Mouse (Mus musculus): ENCODE measurements at regions not wholly inside any gene's neighbourhood (a gene's known extent, or its start where the extent isn't known, plus 50 kb on each side); places are given as distances from the start of the nearest gene placed in this dataset.

GRCm38 (mm10) chr15:63724543-63725186 lies 120.3 kb downstream of the Gsdmc2 start:
- no peak for DNase-seq

- DNase-seq, result peak; percentile 19 to 25
Measured at GRCm38 (mm10) chr15:63722991-63723390, 122.0 kb downstream of the Gsdmc2 start.

DNA sequence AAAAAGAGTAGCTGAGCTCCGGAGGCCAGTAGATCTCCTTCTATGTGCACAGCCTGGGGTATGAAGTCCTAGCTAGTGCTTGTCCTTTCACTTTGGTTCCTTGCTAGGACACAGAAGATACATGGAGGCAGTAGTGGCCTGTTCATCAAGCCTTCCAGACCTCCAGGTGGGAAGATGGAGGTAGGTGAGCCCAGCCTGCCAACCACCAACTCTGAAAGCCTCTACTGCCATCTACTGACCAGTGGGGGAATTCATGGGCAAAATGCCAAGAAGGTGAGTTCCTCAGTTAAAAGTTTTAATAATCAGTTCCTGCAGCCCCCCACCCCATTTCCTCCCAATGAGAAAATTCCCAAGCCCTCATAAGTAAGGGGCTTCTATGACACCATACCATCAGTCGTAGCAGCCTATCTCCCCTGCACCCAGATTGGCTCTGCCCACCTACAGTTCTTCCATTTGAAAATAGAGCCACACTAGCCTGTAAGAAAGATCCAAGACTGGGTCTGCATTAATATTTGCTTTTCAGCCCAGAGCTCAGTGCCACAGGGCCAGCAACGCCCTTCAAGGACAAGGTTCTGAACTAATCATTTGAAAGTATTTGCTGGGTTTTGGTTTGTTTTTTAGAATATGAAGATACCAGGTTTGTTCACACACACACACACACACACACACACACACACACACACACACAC lies 123.2 kb downstream of the Gsdmc2 start:
- peak; percentile 9 to 61 for DNase-seq

DNA sequence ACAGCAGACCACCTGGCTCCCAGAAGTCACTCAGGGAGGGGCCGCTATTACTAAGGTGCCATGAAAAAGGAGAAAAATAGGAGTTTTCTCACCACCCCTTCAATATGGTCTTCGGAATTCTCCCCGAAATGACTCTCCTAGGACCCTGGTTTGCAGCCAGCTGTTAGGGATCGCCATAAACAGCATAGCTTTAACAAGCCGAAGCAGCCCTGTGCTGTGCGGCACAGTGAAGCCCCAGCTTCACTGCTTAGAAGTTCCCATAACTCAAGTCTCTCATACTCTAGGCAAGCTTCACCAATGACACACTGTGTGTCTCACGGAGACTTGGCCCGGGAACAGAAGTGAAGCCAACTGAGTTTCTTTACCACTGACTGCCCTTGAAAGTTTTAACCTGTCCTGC lies 127.2 kb downstream of the Gsdmc2 start:
- DNase-seq, result no peak

DNA sequence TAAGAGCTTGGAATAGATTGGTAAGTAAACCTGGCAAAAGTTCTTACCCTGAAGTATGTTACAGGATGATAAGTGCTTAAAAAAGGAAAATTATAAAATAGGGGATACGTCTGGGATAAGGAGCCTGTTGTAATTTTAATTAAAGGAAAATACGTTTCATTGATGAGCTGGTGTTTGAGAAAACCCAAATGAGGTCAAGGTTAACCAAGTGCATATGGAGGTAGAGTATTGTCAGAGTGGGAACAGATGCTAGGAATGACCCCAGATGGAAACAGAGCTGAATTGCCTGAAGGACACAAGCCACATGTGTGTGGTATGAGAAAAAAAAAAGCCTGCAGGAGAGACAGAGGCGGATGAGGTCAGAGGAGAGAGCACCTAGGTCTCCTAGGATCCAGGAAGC lies 131.3 kb downstream of the Gsdmc2 start:
- DNase-seq, result no peak

GRCm38 (mm10) chr15:63710381-63710780 lies 134.6 kb downstream of the Gsdmc2 start:
- DNase-seq, result no peak

DNA sequence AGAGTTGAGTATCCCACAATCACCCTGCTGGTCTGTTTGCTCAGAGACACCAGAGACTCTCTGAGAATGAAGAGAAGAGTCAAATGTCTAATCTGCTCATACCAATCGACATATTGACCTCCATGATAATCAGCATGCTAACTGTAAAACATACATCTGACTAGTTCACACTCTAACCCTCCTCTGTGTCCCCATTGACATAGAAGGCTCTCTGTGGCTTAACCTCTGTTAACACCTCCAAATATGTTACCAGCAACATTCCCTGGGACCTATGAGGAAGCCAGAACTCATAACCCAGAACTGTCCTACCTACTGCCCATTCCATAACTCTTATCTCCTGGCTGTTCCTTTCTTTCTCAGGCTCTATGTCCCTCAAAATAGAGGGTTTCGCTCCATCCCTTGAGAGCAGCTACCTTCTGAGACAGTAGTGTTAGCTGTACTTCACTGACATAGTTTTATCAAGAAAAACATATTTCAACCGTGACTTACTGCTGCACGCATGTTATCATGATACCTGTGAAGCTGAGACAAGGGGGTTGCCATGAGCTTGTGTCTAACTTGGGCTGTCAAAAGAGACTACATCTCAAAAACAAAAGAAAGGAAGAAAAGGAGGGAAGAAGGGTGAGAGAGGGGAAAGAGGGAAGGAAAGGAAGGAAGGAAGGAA lies 135.6 kb downstream of the Gsdmc2 start:
- no peak for DNase-seq

- DNase-seq, result no peak
Measured at GRCm38 (mm10) chr15:63704636-63705035, 140.3 kb downstream of the Gsdmc2 start.

DNA sequence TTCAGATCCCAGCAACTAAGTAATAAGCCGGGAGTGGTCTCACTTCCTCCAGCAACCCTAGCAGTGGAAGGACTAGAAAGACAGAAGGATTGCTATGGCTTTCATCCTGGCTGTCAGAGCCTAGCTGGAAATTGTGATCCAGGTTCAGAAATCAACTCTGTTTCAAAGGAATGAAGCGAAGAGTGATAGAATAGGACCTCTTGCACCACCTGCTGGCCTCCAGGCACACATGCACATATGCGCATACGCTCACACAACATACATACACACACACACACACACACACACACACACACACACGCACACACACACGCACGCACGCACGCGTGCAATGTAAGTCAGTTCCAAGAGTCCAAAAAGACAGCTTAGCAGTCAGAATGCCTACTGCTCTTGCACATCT lies 147.1 kb downstream of the Gsdmc2 start:
- no peak for DNase-seq

DNA sequence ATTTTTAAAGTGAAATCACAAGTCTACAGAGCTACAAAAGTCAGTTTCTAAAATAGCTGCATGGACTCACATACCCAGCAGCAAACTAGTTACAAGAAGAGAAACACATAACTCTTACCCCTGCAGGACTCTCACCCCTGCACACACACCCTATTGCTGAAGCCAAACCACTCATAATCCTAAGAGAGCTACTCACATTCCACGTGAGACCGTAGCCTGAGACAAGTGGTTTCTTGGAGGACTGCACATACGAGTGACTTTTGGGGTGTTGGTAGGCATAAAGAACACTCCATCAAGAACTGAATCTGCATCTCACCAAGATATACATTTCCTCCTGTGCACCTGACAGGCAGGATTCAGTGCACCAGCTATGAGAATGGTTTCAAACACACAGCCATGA lies 150.8 kb downstream of the Gsdmc2 start:
- DNase-seq, result no peak

DNA sequence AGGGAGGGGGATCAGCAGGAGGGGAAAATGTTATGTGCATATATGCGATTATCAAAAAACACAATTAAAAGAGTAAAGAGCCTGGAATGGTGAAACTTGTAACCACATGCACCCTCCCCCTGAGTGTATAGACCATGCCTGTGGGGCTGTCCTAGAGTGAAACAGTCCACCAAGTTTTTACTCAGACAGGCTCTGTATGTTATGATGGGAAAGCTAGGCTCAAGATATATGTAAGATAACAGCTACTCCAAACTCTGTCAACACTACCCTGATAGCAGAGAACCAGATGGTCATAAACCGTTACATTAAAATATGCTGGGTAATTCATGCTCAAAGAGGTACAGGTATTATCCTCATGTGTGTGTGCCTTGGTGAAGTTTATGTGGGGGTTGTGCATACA lies 151.4 kb downstream of the Gsdmc2 start:
- DNase-seq, result no peak

GRCm38 (mm10) chr15:63692491-63693295 lies 152.3 kb downstream of the Gsdmc2 start:
- DNase-seq, result no peak

DNA sequence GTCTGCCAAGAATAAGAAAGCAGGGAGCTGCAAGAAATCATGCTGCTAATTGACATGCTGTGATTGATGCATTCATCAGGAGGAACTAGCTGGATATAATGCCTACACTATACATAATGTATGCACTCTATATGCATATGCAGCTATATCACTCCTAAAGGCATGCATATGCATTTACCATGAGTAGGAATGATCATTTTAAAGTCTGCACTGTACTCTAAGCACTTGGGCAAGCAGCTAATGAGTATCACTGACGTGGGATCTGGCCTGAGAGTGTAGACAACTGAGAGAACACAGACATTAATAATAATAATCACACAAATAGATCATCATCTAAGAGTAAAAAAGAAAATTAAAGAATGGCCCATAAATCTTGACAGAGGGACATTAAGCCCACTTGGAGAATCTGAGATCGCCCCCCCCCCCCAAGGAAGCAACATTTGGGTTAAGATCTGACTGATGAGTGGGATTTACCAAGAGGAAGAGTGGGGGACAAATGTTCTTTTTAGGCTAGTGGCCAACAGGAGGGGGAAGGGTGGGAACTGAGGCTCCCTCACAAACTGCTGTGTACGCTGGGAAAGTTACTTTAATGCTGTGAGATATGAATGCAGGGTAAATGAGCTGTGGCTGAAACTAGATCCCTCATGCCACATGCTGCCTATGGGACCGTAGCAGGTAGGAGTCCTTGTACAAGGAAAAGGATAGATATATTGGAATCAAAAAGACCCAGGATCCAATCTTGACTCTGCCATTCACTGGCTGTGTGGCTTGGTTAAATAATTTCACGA lies 155.0 kb downstream of the Gsdmc2 start:
- DNase-seq, result no peak

DNA sequence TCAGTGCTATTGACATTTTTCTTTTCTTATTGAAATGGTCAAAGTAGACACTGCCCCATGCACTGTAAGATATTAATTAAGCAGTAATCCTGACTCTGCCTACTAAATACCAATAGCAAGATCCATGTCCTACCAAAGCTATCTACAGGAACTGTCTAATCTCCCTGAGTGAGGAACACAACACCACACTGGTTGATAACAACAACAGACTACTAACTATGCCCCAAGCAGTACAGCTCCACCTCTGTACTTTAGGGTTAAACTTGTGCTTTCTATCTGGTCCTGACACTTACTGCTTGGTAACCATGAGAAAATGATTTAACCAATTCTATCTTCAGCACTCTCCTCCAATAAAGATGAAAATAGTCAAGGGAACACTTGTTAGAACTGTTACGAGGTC lies 157.1 kb downstream of the Gsdmc2 start:
- no peak for DNase-seq

GRCm38 (mm10) chr15:63686954-63687562 lies 157.9 kb downstream of the Gsdmc2 start:
- DNase-seq, result no peak

- DNase-seq, result no peak
Measured at GRCm38 (mm10) chr15:63679984-63680925, 164.7 kb downstream of the Gsdmc2 start.

GRCm38 (mm10) chr15:63678921-63679320 lies 166.1 kb downstream of the Gsdmc2 start:
- no peak for DNase-seq

DNA sequence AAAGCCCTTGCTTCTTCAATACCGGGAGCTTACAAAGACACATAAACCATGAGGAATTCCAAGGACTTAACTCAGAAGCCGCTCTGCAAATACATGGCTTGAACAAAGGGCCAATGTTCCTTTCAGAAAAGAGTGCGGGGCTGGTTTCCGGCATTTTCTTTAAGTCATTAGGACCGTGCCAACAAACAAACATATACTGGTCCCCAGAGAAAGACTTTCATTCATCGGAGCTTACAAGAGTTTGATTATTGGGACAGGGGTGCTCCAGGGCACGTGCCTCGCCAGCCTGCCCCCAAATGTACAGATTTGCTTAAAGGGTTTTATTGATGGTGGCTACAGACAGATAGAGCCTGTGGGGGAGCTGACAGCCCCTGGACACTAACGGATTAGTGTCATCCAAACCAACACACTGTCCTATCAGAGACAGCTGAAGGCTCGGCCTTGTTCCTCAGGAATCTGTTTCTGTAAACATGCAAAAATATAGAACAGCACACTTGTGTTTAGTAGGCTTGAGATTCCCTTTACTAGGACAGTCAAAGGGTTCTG lies 169.4 kb downstream of the Gsdmc2 start:
- DNase-seq, result no peak

DNA sequence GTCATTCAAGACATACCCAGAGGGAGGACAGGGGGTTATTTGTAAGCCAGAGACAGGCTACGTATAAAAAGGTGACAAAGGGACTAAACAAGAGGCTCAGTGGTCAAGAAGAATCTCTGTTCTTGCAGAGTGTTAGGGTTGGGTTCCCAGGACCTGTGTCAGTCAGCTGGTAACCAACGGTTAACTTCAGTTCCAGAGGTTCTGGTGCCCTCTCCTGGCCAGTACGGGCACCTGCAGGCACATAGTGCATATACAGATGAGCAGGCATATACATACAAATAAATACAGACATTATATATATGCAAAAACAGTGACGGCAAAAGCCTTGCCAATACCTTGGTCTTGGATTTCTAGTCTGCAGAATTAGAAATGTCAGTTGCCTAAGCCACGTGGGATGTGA lies 170.6 kb downstream of the Gsdmc2 start:
- DNase-seq, result no peak

DNA sequence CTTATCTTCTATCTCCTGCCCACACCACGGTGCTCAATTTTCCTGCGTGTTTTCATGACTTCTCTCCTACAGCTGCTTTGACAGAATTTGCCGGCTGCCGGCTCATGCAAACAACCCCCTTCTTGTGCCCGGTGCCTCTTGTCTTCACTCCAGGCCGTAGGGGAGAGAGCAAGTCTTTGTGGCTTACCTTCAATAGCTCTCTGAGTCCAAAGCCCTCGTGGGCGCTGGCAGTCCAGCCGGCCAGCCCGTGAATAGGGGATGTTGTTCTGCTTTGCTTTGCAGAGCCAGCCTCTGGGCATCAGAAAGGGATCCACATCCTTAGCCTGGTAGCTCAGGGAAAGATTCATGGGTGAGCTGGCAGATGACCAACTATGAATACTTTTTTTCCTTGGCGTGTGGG lies 173.9 kb downstream of the Gsdmc2 start:
- DNase-seq, result no peak

All from heart, adult 18-20 months (tissue).